Mouse (Mus musculus) intestine, embryonic 16.5 days (tissue): Measurements from ENCODE around the gene Adamtsl1. TPM values are rescaled to one million over a fixed set of nuclear protein-coding genes. Genes with fewer than 3 reads are reported as not detected.

Experiments
- ATAC-seq: fragments of 200-750 bp; cut with Nextera tagmentation; 2 replicates; pipeline ENCODE4 v1.8.0; 2017; ENCODE audit warnings: moderate TSS enrichment, moderate library complexity
- H3K27ac ChIP-seq: fragments of 300-500 bp; sonication (generic); 2 replicates; pipeline ENCODE4 v1.5.1; 2014; ENCODE audit warnings: mild to moderate bottlenecking, low read length
- H3K27me3 ChIP-seq: fragments of 300-500 bp; sonication (generic); replicated peaks from 2 replicates; pipeline ENCODE4 v1.6.1; 2014; ENCODE audit warnings: low read length, control low read depth, mixed read lengths; ENCODE audit not compliant: control insufficient read depth, insufficient read depth
- H3K36me3 ChIP-seq: fragments of 300-500 bp; sonication (generic); 2 replicates; pipeline ENCODE4 v1.6.1; 2014; ENCODE audit warnings: low read length, control low read depth; ENCODE audit not compliant: control insufficient read depth, insufficient read depth
- H3K4me1 ChIP-seq: fragments of 300-500 bp; sonication (generic); 2 replicates; pipeline ENCODE4 v1.6.1; 2014; ENCODE audit warnings: low read length, control low read depth, mixed read lengths; ENCODE audit not compliant: control insufficient read depth, insufficient read depth
- H3K4me2 ChIP-seq: fragments of 300-500 bp; sonication (generic); 2 replicates; pipeline ENCODE4 v1.6.1; 2014; ENCODE audit warnings: low read depth, low read length, control low read depth
- H3K4me3 ChIP-seq: fragments of 300-500 bp; sonication (generic); 2 replicates; pipeline ENCODE4 v1.5.1; 2014; ENCODE audit warnings: mild to moderate bottlenecking, low read length
- H3K9ac ChIP-seq: fragments of 300-500 bp; sonication (generic); 2 replicates; pipeline ENCODE4 v1.6.1; 2014; ENCODE audit warnings: low read depth, low read length
- H3K9me3 ChIP-seq: fragments of 300-500 bp; sonication (generic); 2 replicates; pipeline ENCODE4 v1.6.1; 2016; ENCODE audit warnings: low read length, control low read depth; ENCODE audit not compliant: control insufficient read depth
- WGBS: fragments of 180-500 bp; shearing (Covaris S2); extraction: QIAGEN DNeasy Blood & Tissue Kit; methylation state at CpG from one replicate; pipeline ENCODE4 v1.1.7; 2014; 5-methylcytosine and 5-hydroxymethylcytosine counted together
- polyA plus RNA-seq: library from polyadenylated mRNA; unstranded; fragments of >200 nt; fragmentation: Nextera tagmentation; extraction: Ambion mirVana; gene quantifications from 2 replicates; pipeline ENCODE4 v1.2.1, GENCODE M21; 2015

Gene Adamtsl1
- polyA plus RNA-seq, 1 experiment from 2014 or later: 6.6 TPM

GRCm38 (mm10) chr4:85764015-85764450 is 250.1 kb downstream of the Adamtsl1 start:
- Histone ChIP-seq H3K36me3 (no peaks in the 10 kb centered on the region), H3K4me2 (no peak overlapping the region), H3K9ac (no peak overlapping the region), H3K9me3 (no peaks in the 10 kb centered on the region), H3K27ac (no peak overlapping the region), H3K4me1 (no peaks in the 10 kb centered on the region), H3K27me3 (no peaks in the 10 kb centered on the region), H3K4me3 (no peak overlapping the region)
- ATAC-seq: no peak
- 78% methylated on average over 14 of the region's 14 CpGs for WGBS

- Histone ChIP-seq H3K9ac (no peak overlapping the region), H3K4me2 (no peak overlapping the region), H3K4me1 (no peaks in the 10 kb centered on the region), H3K27me3 (no peaks in the 10 kb centered on the region), H3K36me3 (no peaks in the 10 kb centered on the region), H3K9me3 (no peaks in the 10 kb centered on the region), H3K27ac (no peak overlapping the region), H3K4me3 (no peak overlapping the region)
- 69% methylated on average over 3 of the region's 3 CpGs for WGBS
- ATAC-seq: no peak
Measured at GRCm38 (mm10) chr4:85764476-85764875, 250.5 kb downstream of the Adamtsl1 start.

GRCm38 (mm10) chr4:85767666-85768065 is 253.7 kb downstream of the Adamtsl1 start:
- H3K36me3 ChIP-seq: no peaks in the 10 kb centered on the region
- H3K4me3 ChIP-seq: no peak overlapping the region
- no peak overlapping the region for H3K9ac ChIP-seq
- H3K9me3 ChIP-seq: no peaks in the 10 kb centered on the region
- no peak overlapping the region for H3K27ac ChIP-seq
- H3K4me1 ChIP-seq: no peaks in the 10 kb centered on the region
- no peak for ATAC-seq
- no peak overlapping the region for H3K4me2 ChIP-seq
- no peaks in the 10 kb centered on the region for H3K27me3 ChIP-seq
- 65% methylated on average over 6 of the region's 6 CpGs for WGBS

- Histone ChIP-seq H3K27ac (no peak overlapping the region), H3K4me2 (no peak overlapping the region), H3K4me3 (no peak overlapping the region), H3K4me1 (no peaks in the 10 kb centered on the region), H3K9ac (no peak overlapping the region), H3K9me3 (no peaks in the 10 kb centered on the region), H3K27me3 (no peaks in the 10 kb centered on the region), H3K36me3 (no peaks in the 10 kb centered on the region)
- no peak for ATAC-seq
- WGBS: 30% methylated on average over 5 of the region's 5 CpGs
Measured at GRCm38 (mm10) chr4:85768107-85768506, 254.1 kb downstream of the Adamtsl1 start.

- no peak overlapping the region for H3K27ac ChIP-seq
- 50% methylated on average over 5 of the region's 5 CpGs for WGBS
- no peak overlapping the region for H3K4me2 ChIP-seq
- H3K9me3 ChIP-seq: no peaks in the 10 kb centered on the region
- H3K4me1 ChIP-seq: no peaks in the 10 kb centered on the region
- H3K27me3 ChIP-seq: no peaks in the 10 kb centered on the region
- H3K9ac ChIP-seq: no peak overlapping the region
- no peak overlapping the region for H3K4me3 ChIP-seq
- ATAC-seq: no peak
- no peaks in the 10 kb centered on the region for H3K36me3 ChIP-seq
Measured at GRCm38 (mm10) chr4:85782511-85782910, 268.5 kb downstream of the Adamtsl1 start.

- H3K4me1 ChIP-seq: no peaks in the 10 kb centered on the region
- 53% methylated on average over 6 of the region's 6 CpGs for WGBS
Measured at GRCm38 (mm10) chr4:85783768-85784379, 269.9 kb downstream of the Adamtsl1 start.

GRCm38 (mm10) chr4:85784428-85784827 is 270.5 kb downstream of the Adamtsl1 start:
- no peak for ATAC-seq
- 56% methylated on average over 4 of the region's 4 CpGs for WGBS

More at GRCm38 (mm10) chr4:85783768-85784379, 269.9 kb downstream of the Adamtsl1 start:
- H3K27ac ChIP-seq: no peak overlapping the region
- H3K9ac ChIP-seq: no peak overlapping the region
- no peak for ATAC-seq
- no peaks in the 10 kb centered on the region for H3K9me3 ChIP-seq
- no peaks in the 10 kb centered on the region for H3K36me3 ChIP-seq
- H3K27me3 ChIP-seq: no peaks in the 10 kb centered on the region
- no peak overlapping the region for H3K4me3 ChIP-seq
- H3K4me2 ChIP-seq: no peak overlapping the region

GRCm38 (mm10) chr4:85790226-85790625 is 276.3 kb downstream of the Adamtsl1 start:
- 58% methylated on average over 2 of the region's 2 CpGs for WGBS
- no peaks in the 10 kb centered on the region for H3K9me3 ChIP-seq
- no peaks in the 10 kb centered on the region for H3K4me1 ChIP-seq
- H3K27ac ChIP-seq: no peak overlapping the region
- no peak overlapping the region for H3K4me3 ChIP-seq
- ATAC-seq: no peak
- H3K36me3 ChIP-seq: no peaks in the 10 kb centered on the region
- no peak overlapping the region for H3K9ac ChIP-seq
- H3K4me2 ChIP-seq: no peak overlapping the region
- H3K27me3 ChIP-seq: no peaks in the 10 kb centered on the region

More at GRCm38 (mm10) chr4:85784428-85784827, 270.5 kb downstream of the Adamtsl1 start:
- Histone ChIP-seq H3K4me1 (no peaks in the 10 kb centered on the region), H3K36me3 (no peaks in the 10 kb centered on the region), H3K9ac (no peak overlapping the region), H3K4me2 (no peak overlapping the region), H3K27me3 (no peaks in the 10 kb centered on the region), H3K9me3 (no peaks in the 10 kb centered on the region), H3K27ac (no peak overlapping the region), H3K4me3 (no peak overlapping the region)

GRCm38 (mm10) chr4:85801805-85802204 is 287.8 kb downstream of the Adamtsl1 start:
- no peak overlapping the region for H3K27ac ChIP-seq
- 4% methylated on average over 8 of the region's 8 CpGs for WGBS
- no peak overlapping the region for H3K9ac ChIP-seq
- H3K9me3 ChIP-seq: no peaks in the 10 kb centered on the region
- no peak overlapping the region for H3K4me3 ChIP-seq
- H3K4me2 ChIP-seq: no peak overlapping the region
- no peaks in the 10 kb centered on the region for H3K36me3 ChIP-seq
- no peaks in the 10 kb centered on the region for H3K4me1 ChIP-seq
- peak; percentile 85 for ATAC-seq
- H3K27me3 ChIP-seq: no peaks in the 10 kb centered on the region

- Histone ChIP-seq H3K9ac (no peak overlapping the region), H3K27me3 (no peaks in the 10 kb centered on the region), H3K27ac (no peak overlapping the region), H3K9me3 (no peaks in the 10 kb centered on the region), H3K4me2 (no peak overlapping the region), H3K4me3 (no peak overlapping the region), H3K4me1 (no peaks in the 10 kb centered on the region), H3K36me3 (no peaks in the 10 kb centered on the region)
- 66% methylated on average over 3 of the region's 3 CpGs for WGBS
- no peak for ATAC-seq
Measured at GRCm38 (mm10) chr4:85814418-85814817, 300.4 kb downstream of the Adamtsl1 start.
